ENCODE assay signal across 20 mouse cellular contexts in the genomic region with DNA sequence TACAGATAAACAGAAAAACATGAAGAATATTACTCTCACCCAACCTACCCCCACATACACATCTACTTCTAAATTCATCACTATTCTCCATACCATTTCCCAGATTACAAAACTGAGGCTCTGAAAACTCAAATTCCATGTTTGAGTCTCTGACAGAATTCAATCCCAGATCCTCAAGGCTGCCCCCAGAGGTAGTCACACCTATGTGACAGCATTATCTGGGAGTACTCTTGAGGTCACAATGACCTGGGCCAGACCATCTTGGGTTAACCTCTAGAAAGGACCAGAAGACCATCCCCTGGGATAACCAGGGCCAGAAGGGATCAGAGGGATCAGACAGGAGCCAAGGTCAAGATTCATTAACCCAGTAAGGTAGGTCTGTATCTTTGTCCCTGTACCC. TPM values are rescaled to one million over a fixed set of nuclear protein-coding genes. Genes with fewer than 3 reads are reported as not detected.
"Had no signal": no experiment of that assay in that cellular context is flagged by ENCODE, and none has a peak within 500 bp of the region (broad histone marks: within the 10 kb centered on the region; RNA-seq: fewer than 3 reads in every experiment).

TSS of gene Tex45 (plus strand) at position 301 of the 400 bp plus-strand sequence.

- H3K27me3 ChIP-seq: neural tube, embryonic 15.5 days; stomach, embryonic 15.5 days had no signal

- H3K4me3 ChIP-seq: neural tube, embryonic 12.5 days; neural tube, embryonic 13.5 days; neural tube, embryonic 15.5 days; stomach, embryonic 15.5 days had no signal

- H3K4me1 ChIP-seq: stomach, embryonic 15.5 days had no signal

- DNase-seq: retina, postnatal 1 day; right cerebral cortex, adult 18-20 months; right cerebral cortex, postnatal 14 days; right cerebral cortex, postnatal 25 days; right cerebral cortex, postnatal 4 days; spleen, adult 18-20 months; thymus, adult 18-20 months; thymus, adult 2 months; thymus, postnatal 14 days; thymus, postnatal 25 days; thymus, postnatal 36 days; thymus, postnatal 4 days had no signal

- H3K36me3 ChIP-seq: neural tube, embryonic 12.5 days; neural tube, embryonic 13.5 days; neural tube, embryonic 15.5 days; stomach, embryonic 15.5 days had no signal

- H3K27ac ChIP-seq: neural tube, embryonic 12.5 days; neural tube, embryonic 13.5 days; neural tube, embryonic 15.5 days; stomach, embryonic 15.5 days; stomach, postnatal 0 days had no signal

RNA-seq across cellular contexts. Expression of gene Tex45, which starts in this region (rescaled TPM):
- polyA plus RNA-seq: neural tube, embryonic 12.5 days; stomach, embryonic 14.5 days; stomach, embryonic 15.5 days; stomach, embryonic 16.5 days; thymus, postnatal 0 days had no signal
